Mouse (Mus musculus): ENCODE measurements around the gene Fos.

DNA sequence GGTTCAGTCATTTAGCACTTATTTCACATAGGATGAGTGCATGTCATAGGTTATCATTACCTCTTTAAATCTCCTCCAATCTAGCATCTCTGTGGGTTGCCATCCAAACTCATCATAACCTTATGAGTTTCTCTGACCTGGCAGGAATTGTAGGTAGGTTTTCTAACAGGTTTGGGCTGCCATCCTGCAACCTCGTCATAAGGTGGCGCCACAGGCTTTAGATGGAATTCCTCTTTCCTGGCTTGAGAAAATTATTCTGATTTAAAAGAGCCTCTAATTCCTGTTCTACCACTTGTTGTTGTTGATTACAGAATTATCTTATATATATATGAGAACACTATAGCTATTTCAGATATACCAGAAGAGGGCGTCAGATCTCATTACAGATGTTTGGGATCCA, 34.5 kb downstream of the Fos start:
- TF ChIP-seq CTCF (IDR thresholded peaks at IDR 0.05; ENCODE audit: low read depth) (peak; percentile 81), EP300 (optimal IDR thresholded peaks at IDR 0.05) (no peak)
